Mouse (Mus musculus) MN1 (cell line): ENCODE results near the gene Kcnd2.
"Not testable (repeated sequence)": the region's sequence is repeated elsewhere in the genome, so short reads cannot be mapped to it uniquely, and the experiment has no call there.

Source experiments
- DNase-seq: peaks from one replicate; pipeline ENCODE4 v3.0.0-alpha.2; 2016; ENCODE audit warnings: low spot score

Gene Kcnd2

GRCm38 (mm10) chr6:21215491-21216191, at the start of gene Kcnd2:
TSS of gene Kcnd2 (plus strand) at chr6:21215503.
- no peak for DNase-seq

- DNase-seq, result no peak
These were observed 48.7 kb upstream of the Kcnd2 start for GRCm38 (mm10) chr6:21166611-21167010.

- no peak for DNase-seq
These were observed 20.0 kb upstream of the Kcnd2 start for GRCm38 (mm10) chr6:21195341-21195740.

DNA sequence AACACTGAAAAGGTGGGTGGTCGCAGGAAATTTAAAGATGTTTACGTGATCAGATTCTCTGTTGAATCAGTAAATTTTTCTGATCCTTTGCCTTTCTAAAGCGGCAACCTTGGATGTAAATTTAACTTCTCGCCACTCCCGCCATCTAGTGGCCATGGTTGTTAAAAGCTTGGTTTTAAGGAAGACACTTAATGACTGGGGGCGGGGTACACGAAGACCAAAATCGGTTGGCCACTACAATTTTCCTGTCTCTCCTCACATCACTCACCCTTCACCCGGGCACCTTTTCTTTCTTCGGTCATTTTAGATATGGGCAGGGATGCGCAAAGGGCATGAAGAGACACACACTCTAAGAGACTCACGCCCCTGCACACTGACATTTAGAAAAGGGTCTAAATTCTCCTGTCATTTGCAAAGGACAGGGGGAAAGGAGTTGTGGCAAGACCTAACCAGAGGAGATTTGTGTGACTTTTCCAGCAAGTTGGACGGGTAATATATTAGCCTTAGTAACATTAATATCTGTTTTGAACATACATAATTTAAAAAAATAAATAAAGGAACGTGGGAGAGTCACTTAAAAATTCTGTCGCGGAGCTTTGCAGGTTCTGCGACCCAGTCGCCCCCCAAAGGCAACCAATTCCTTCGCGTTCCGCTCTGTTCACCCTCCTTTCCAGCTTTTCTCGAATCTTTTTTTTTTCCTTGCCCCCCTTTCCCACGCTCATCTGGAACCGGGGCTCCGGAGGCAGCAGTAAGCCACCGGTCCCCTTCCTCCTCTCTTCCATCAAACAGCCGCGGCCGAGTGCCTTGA, 1.2 kb upstream of the Kcnd2 start:
- no peak for DNase-seq

- no peak for DNase-seq
These were observed 421 bp upstream of the Kcnd2 start for GRCm38 (mm10) chr6:21214673-21215490.

DNA sequence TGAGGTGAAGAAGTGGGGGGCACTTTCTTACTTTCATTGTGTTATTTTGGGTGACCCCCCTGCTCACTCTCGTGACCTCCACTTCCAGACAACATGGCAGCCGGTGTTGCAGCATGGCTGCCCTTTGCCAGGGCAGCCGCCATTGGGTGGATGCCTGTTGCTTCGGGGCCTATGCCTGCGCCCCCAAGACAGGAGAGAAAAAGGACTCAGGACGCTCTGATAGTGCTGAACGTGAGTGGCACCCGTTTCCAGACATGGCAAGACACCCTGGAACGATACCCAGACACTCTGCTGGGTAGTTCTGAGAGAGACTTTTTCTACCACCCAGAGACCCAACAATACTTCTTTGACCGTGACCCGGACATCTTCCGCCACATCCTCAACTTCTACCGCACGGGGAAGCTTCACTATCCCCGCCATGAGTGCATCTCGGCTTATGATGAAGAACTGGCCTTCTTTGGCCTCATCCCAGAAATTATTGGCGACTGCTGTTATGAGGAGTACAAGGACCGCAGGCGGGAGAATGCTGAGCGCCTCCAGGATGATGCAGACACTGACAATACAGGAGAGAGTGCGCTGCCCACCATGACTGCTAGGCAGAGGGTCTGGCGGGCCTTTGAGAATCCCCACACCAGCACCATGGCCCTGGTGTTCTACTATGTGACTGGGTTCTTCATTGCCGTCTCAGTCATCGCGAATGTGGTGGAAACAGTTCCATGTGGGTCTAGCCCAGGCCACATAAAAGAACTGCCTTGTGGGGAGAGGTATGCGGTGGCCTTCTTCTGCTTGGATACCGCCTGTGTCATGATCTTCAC, 1.1 kb downstream of the Kcnd2 start:
- no peak for DNase-seq

- DNase-seq, result no peak
These were observed 1.9 kb downstream of the Kcnd2 start for GRCm38 (mm10) chr6:21217156-21217555.

DNA sequence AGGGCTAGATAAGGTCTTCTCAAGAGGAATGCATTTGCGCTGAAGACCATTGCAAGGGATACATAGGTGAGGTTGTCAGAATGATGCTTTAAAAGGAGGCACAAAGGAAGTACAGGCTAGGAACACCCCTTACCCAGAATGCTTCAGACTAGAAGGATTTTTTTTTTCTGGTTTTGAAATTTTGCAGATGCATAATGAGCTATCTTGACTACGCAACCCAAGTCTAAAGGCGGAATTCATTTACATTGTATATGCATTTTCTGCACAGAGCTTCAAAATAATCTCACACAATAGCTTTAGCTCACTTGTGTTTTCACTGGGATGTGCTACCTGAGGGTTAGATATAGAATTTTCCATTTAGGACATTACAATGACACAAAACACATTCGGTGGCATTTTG, 10.8 kb downstream of the Kcnd2 start:
- DNase-seq, result no peak

DNA sequence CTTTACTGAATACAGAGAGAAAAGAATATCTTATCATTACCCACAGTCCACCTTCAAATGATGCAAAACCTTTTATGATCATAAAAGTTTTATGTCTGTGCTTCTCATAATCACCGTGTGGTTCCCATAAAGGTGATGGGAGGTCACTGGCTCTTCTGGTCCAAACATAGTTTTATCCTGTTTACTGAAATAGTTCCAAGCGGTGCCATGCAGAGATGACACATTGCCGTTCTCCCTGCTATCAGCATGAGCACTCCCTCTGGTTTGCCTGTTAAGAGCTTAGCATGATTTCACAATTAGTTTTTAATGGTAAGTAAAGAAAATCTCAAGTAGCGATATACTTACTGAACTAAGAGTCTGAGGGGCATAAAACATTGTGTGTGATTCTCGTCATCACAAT, 43.7 kb downstream of the Kcnd2 start:
- no peak for DNase-seq

DNA sequence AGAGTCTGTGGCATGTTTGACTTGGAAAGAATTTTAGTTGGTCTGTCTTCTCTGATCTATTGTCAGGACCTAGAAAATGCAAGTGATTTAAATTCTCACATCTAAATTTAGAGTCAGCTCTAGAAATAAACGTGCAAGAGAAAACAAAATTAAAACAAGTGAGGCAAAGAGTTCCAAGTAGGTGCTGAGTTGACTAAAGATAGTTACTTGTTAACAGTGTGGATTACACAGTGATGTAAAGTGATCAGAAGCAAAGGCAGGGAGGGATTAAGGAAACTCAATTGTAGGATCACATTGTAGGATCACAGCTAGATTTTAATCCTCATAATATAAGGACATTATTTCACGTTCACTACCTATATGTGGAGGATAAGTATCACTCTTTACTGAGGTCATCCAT, 52.6 kb downstream of the Kcnd2 start:
- no peak for DNase-seq

DNA sequence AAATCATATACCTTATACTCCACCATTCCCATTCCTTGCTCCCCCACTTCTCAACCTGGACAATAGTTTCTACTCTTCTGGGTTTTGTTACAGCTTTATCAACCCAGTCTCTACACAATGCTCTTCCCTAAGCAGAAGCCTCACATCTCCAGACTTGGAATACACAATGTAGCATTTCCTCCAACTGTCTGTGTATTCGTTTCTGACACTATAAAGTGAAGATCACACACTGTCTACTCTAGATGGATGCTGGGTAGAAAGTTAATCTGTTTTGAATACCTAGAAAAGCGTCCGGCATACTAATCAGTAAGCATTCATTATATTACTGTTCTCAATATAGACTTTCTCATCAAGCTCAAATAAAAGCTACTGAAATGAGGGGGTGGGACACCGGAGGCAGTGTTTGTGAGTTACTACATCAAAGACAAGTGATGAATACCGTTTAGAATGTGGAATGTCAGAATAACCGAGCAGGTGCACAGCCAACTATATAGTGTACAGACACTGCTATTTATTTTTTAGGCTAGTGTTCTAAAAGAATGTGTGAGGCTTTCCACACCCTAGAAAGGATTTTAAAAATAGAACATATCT, 62.1 kb downstream of the Kcnd2 start:
- DNase-seq, result no peak

DNA sequence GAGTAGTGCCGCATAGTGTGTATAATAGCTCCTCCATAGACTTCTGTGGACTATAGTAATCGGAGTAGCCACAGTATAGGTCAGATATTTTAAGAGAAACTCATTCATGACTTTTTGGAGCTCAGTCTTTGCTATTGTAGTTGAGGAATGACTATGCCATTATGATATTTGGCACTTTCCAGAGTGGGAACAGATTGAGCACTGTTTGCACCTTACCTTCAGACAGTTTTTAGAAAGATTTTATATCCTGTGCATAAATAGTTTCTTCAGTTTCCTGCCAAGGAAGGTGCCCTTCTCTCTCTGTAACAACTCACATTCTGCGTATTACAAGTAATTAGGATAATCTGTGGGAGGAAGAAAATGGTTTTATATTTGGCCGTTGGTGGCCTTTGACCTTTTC, 89.6 kb downstream of the Kcnd2 start:
- no peak for DNase-seq

GRCm38 (mm10) chr6:21310159-21310558, 94.9 kb downstream of the Kcnd2 start:
- DNase-seq, result no peak

DNA sequence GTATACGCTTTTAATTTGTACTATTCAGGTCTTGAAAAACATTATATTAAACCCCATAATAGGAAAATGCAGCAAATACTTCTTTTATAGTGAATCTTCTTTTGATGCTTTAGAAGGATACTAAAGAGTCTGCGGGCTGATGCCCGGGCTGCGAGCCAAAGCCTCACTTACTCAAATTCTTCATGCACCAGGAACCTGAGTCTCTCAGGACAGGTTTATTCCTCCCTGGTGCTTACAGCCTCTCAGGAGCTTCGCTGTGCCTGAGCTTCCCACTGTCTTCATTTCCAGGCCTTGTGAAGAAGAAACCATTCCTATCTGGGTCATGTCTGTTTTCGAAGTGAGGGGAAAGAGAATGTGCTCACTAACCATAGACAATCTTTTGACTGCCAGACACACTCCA, 106.1 kb downstream of the Kcnd2 start:
- DNase-seq, result no peak

DNA sequence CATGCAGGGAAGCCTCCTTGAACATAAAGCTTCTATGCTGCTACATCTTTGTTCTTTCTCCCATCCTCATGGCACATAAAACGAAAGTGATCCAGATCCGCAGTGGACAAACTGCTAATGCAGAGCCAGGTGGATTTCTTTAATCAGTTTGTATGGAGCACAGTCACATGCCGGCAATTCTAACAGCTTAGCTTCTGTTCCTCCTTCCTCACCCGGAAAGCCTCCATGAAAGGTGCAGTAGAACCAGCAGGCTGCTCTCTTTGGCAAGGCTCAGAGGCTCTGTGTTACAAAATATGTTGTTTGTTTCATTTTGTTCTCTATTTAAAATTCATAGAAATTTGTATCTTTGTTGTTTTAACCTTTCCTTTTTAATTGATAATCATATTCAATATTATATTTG, 106.9 kb downstream of the Kcnd2 start:
- DNase-seq, result no peak

GRCm38 (mm10) chr6:21325251-21325650, 109.9 kb downstream of the Kcnd2 start:
- no peak for DNase-seq

- no peak for DNase-seq
These were observed 111.9 kb downstream of the Kcnd2 start for GRCm38 (mm10) chr6:21327081-21327737.

GRCm38 (mm10) chr6:21385298-21385697, 170.0 kb downstream of the Kcnd2 start:
- not testable (repeated sequence) for DNase-seq

GRCm38 (mm10) chr6:21391776-21392175, 176.5 kb downstream of the Kcnd2 start:
- DNase-seq, result no peak

GRCm38 (mm10) chr6:21413656-21414055, 198.4 kb downstream of the Kcnd2 start:
- no peak for DNase-seq

- no peak for DNase-seq
These were observed 202.9 kb downstream of the Kcnd2 start for GRCm38 (mm10) chr6:21418246-21418645.
